Mouse (Mus musculus): Measurements from ENCODE around the gene Pnliprp1. TPM values are rescaled to one million over a fixed set of nuclear protein-coding genes. Genes with fewer than 3 reads are reported as not detected.

Pnliprp1 gene
- polyA plus RNA-seq, 1 experiment from 2014 or later: 3.9 TPM

Other genes starting within 250 kb of the Pnliprp1 start
- not detected in 2 replicates for gene Ccdc172, start 216.9 kb upstream of the Pnliprp1 start, polyA plus RNA-seq (2015; fragmentation: Nextera tagmentation; extraction: Ambion mirVana)
- gene Pnlip, start 76.4 kb upstream of the Pnliprp1 start, polyA plus RNA-seq (2015; fragmentation: Nextera tagmentation; extraction: Ambion mirVana): not detected in 2 replicates
- gene Pnliprp2, start 30.8 kb downstream of the Pnliprp1 start, polyA plus RNA-seq (2015; fragmentation: Nextera tagmentation; extraction: Ambion mirVana): 0.12 and 0.15 TPM in 2 replicates
- not detected in 2 replicates for gene 1700019N19Rik, start 65.6 kb downstream of the Pnliprp1 start, polyA plus RNA-seq (2015; fragmentation: Nextera tagmentation; extraction: Ambion mirVana)
- 0.13 and 0.16 TPM in 2 replicates for gene Eno4, start 214.5 kb downstream of the Pnliprp1 start, polyA plus RNA-seq (2015; fragmentation: Nextera tagmentation; extraction: Ambion mirVana)
- 13.7 and 14.8 TPM in 2 replicates for gene Hspa12a, start 214.8 kb downstream of the Pnliprp1 start, polyA plus RNA-seq (2015; fragmentation: Nextera tagmentation; extraction: Ambion mirVana)

Measured in heart, embryonic 16.5 days (tissue).